Mouse (Mus musculus) heart, adult 2 months (tissue): Measurements from ENCODE around the gene Cldn4.

Experiments
- CTCF ChIP-seq: fragments of 200-600 bp; IDR thresholded peaks from 2 replicates; pipeline ENCODE4 v1.8.1; 2022; ENCODE audit warnings: antibody characterized with exemption, mild to moderate bottlenecking, moderate library complexity
- EP300 ChIP-seq: fragments of 200-500 bp; IDR thresholded peaks from 2 replicates; pipeline ENCODE4 v1.6.1; 2011; ENCODE audit warnings: low read depth, low read length, control low read depth; ENCODE audit not compliant: insufficient read depth
- POLR2A ChIP-seq: fragments of 200-500 bp; IDR thresholded peaks from 2 replicates; pipeline ENCODE4 v1.6.1; 2011; ENCODE audit warnings: mild to moderate bottlenecking, low read depth, low read length, control low read depth; ENCODE audit not compliant: insufficient read depth

GRCm38 (mm10) chr5:134946063-134946856 is 474 bp downstream of the Cldn4 start:
- TF ChIP-seq EP300 (no peak), CTCF (no peak), POLR2A (no peak)
